Mouse (Mus musculus) heart, embryonic 14.5 days (tissue): ENCODE results near the gene Ngp. TPM values are rescaled to one million over a fixed set of nuclear protein-coding genes. Genes with fewer than 3 reads are reported as not detected.
A peak's percentile ranks its signal among the peaks of the same experiment; 100 is the strongest.
"Not testable (repeated sequence)": the region's sequence is repeated elsewhere in the genome, so short reads cannot be mapped to it uniquely, and the experiment has no call there.

Experiments
- ATAC-seq: fragments of 200-750 bp; cut with Nextera tagmentation; 2 replicates; pipeline ENCODE4 v1.8.0; 2017; ENCODE audit warnings: low read depth, moderate TSS enrichment; ENCODE audit not compliant: insufficient number of reproducible peaks, insufficient read depth, low FRiP score
- H3K27ac ChIP-seq, 2 experiments: fragments of 200-500 bp in 1 of 2; fragments of 300-500 bp in 1 of 2; sonication (generic) in 1 of 2; replicated peaks in 1 of 2; 2 replicates each; pipeline ENCODE4 v1.5.1; 2012 to 2014; ENCODE audit warnings: low read depth in 2 of 2, low read length in 2 of 2, control low read depth in 1 of 2, mild to moderate bottlenecking in 1 of 2, mixed read lengths in 1 of 2; ENCODE audit not compliant: control insufficient read depth in 1 of 2, insufficient read depth in 1 of 2
- H3K27me3 ChIP-seq: fragments of 300-500 bp; sonication (generic); 2 replicates; pipeline ENCODE4 v1.6.1; 2014; ENCODE audit warnings: mild to moderate bottlenecking, low read length, control low read depth; ENCODE audit not compliant: control insufficient read depth, insufficient read depth
- H3K36me3 ChIP-seq: fragments of 300-500 bp; sonication (generic); 2 replicates; pipeline ENCODE4 v1.6.1; 2014; ENCODE audit warnings: mild to moderate bottlenecking, control low read depth, low read length, mixed read lengths; ENCODE audit not compliant: control insufficient read depth, insufficient read depth
- H3K4me1 ChIP-seq, 2 experiments: fragments of 200-500 bp in 1 of 2; fragments of 300-500 bp in 1 of 2; sonication (generic) in 1 of 2; 2 replicates each; pipeline ENCODE4 v1.6.1; 2012 to 2014; ENCODE audit warnings: low read length in 2 of 2, control low read depth in 1 of 2, mixed read lengths in 1 of 2; ENCODE audit not compliant: control insufficient read depth in 2 of 2, insufficient read depth in 2 of 2
- H3K4me2 ChIP-seq: fragments of 300-500 bp; sonication (generic); 2 replicates; pipeline ENCODE4 v1.6.1; 2014; ENCODE audit warnings: mild to moderate bottlenecking, low read length
- H3K4me3 ChIP-seq, 2 experiments: fragments of 200-500 bp in 1 of 2; fragments of 300-500 bp in 1 of 2; sonication (generic) in 1 of 2; 2 replicates each; pipeline ENCODE4 v1.5.1; 2012 to 2014; ENCODE audit warnings: low read length in 2 of 2, mild to moderate bottlenecking in 2 of 2, control low read depth in 1 of 2, low read depth in 1 of 2, moderate library complexity in 1 of 2; ENCODE audit not compliant: control insufficient read depth in 1 of 2, insufficient read depth in 1 of 2
- H3K9ac ChIP-seq: fragments of 300-500 bp; sonication (generic); 2 replicates; pipeline ENCODE4 v1.6.1; 2014; ENCODE audit warnings: mild to moderate bottlenecking, low read length
- H3K9me3 ChIP-seq: fragments of 300-500 bp; sonication (generic); 2 replicates; pipeline ENCODE4 v1.6.1; 2016; ENCODE audit warnings: low read length, control low read depth; ENCODE audit not compliant: control insufficient read depth
- WGBS: fragments of 180-500 bp; shearing (Covaris S2); extraction: QIAGEN DNeasy Blood & Tissue Kit; methylation state at CpG from one replicate; pipeline ENCODE4 v1.1.7; 2014; 5-methylcytosine and 5-hydroxymethylcytosine counted together
- polyA plus RNA-seq: library from polyadenylated mRNA; unstranded; fragments of >200 nt; fragmentation: Nextera tagmentation; extraction: Ambion mirVana; gene quantifications from 2 replicates; pipeline ENCODE4 v1.2.1, GENCODE M21; 2014

Gene Ngp
- 1.1 and 4.2 TPM in 2 replicates for polyA plus RNA-seq

GRCm38 (mm10) chr9:110419511-110420112 lies at the start of gene Ngp:
TSS of gene Ngp (plus strand) at chr9:110419747.
- H3K9me3 ChIP-seq: no peaks in the 10 kb centered on the region
- no peak for ATAC-seq
- no peaks in the 10 kb centered on the region for H3K27me3 ChIP-seq
- H3K27ac ChIP-seq: no peak within 1 kb of the TSS
- WGBS: 81% methylated on average over 12 of the region's 12 CpGs
- H3K36me3 ChIP-seq: no peaks in the 10 kb centered on the region
- no peak within 1 kb of the TSS for H3K4me3 ChIP-seq
- H3K4me1 ChIP-seq: no peaks in the 10 kb centered on the region
- no peak within 1 kb of the TSS for H3K4me2 ChIP-seq
- H3K9ac ChIP-seq: no peak within 1 kb of the TSS

- 61% methylated on average over 3 of the region's 3 CpGs for WGBS
- peak overlapping the region; percentile 6 to 9; a peak in 2 of 4 replicates for H3K27ac ChIP-seq
These were observed 49.7 kb upstream of the Ngp start for GRCm38 (mm10) chr9:110369860-110370259.

GRCm38 (mm10) chr9:110373871-110374270 lies 45.7 kb upstream of the Ngp start:
- Histone ChIP-seq H3K9ac (no peak overlapping the region), H3K4me2 (no peak overlapping the region), H3K9me3 (no peaks in the 10 kb centered on the region), H3K27me3 (no peaks in the 10 kb centered on the region), H3K4me3 (no peak overlapping the region), H3K4me1 (peaks cover 2 to 8% of the 10 kb centered on the region in 2 experiments; a peak in 2 of 4 replicates), H3K36me3 (peaks cover 43% of the 10 kb centered on the region), H3K27ac (no peak overlapping the region)
- ATAC-seq: no peak
- WGBS: 88% methylated on average over 13 of the region's 13 CpGs

More at GRCm38 (mm10) chr9:110369860-110370259, 49.7 kb upstream of the Ngp start:
- Histone ChIP-seq H3K4me3 (no peak overlapping the region), H3K36me3 (peaks cover 22% of the 10 kb centered on the region), H3K4me1 (peaks cover 2 to 8% of the 10 kb centered on the region in 2 experiments; a peak in 2 of 4 replicates), H3K27me3 (no peaks in the 10 kb centered on the region), H3K9ac (no peak overlapping the region), H3K4me2 (no peak overlapping the region), H3K9me3 (no peaks in the 10 kb centered on the region)
- ATAC-seq: no peak

GRCm38 (mm10) chr9:110375668-110376067 lies 43.9 kb upstream of the Ngp start:
- ATAC-seq: no peak
- 65% methylated on average over 3 of the region's 3 CpGs for WGBS
- Histone ChIP-seq H3K9me3 (no peaks in the 10 kb centered on the region), H3K4me3 (no peak overlapping the region), H3K27me3 (no peaks in the 10 kb centered on the region), H3K4me1 (peaks cover 0 to 4% of the 10 kb centered on the region in 2 experiments; a peak in 1 of 4 replicates), H3K9ac (no peak overlapping the region), H3K4me2 (no peak overlapping the region), H3K27ac (no peak overlapping the region), H3K36me3 (peaks cover 53% of the 10 kb centered on the region)

GRCm38 (mm10) chr9:110377655-110378054 lies 41.9 kb upstream of the Ngp start:
- not testable (repeated sequence) for ATAC-seq, H3K9me3 ChIP-seq, H3K4me1 ChIP-seq, H3K27me3 ChIP-seq, H3K9ac ChIP-seq, H3K27ac ChIP-seq, H3K4me3 ChIP-seq, H3K4me2 ChIP-seq
- 81% methylated on average over 14 of the region's 15 CpGs for WGBS
- peaks cover 53% of the 10 kb centered on the region for H3K36me3 ChIP-seq

GRCm38 (mm10) chr9:110379361-110379760 lies 40.2 kb upstream of the Ngp start:
- no peak for ATAC-seq
- peaks cover 53% of the 10 kb centered on the region for H3K36me3 ChIP-seq
- no peaks in the 10 kb centered on the region for H3K27me3 ChIP-seq
- no peak overlapping the region for H3K27ac ChIP-seq
- H3K9ac ChIP-seq: no peak overlapping the region
- H3K4me1 ChIP-seq: peaks cover 0 to 6% of the 10 kb centered on the region in 2 experiments; a peak in 1 of 4 replicates
- no peak overlapping the region for H3K4me2 ChIP-seq
- H3K4me3 ChIP-seq: no peak overlapping the region
- H3K9me3 ChIP-seq: no peaks in the 10 kb centered on the region
- WGBS: 89% methylated on average over 8 of the region's 8 CpGs

GRCm38 (mm10) chr9:110380662-110381061 lies 38.9 kb upstream of the Ngp start:
- peaks cover 0 to 6% of the 10 kb centered on the region in 2 experiments; a peak in 1 of 4 replicates for H3K4me1 ChIP-seq
- H3K36me3 ChIP-seq: peaks cover 64% of the 10 kb centered on the region
- H3K27ac ChIP-seq: no peak overlapping the region
- H3K4me3 ChIP-seq: peak overlapping the region; percentile 11 to 18
- peak overlapping the region; percentile 46; the same call in 1 of the 2 replicates for H3K9ac ChIP-seq
- 22% methylated on average over 21 of the region's 21 CpGs for WGBS
- 0 out of 2 replicates have a peak, but pooled peaks have one; percentile 18 for ATAC-seq
- H3K4me2 ChIP-seq: peak overlapping the region; percentile 58
- no peaks in the 10 kb centered on the region for H3K9me3 ChIP-seq
- no peaks in the 10 kb centered on the region for H3K27me3 ChIP-seq
